Mouse (Mus musculus) gastrocnemius, adult 2 months (tissue): ENCODE measurements at regions not wholly inside any gene's neighbourhood (a gene's known extent, or its start where the extent isn't known, plus 50 kb on each side); places are given as distances from the start of the nearest gene placed in this dataset.
A peak's percentile ranks its signal among the peaks of the same experiment; 100 is the strongest.
"Not testable (repeated sequence)": the region's sequence is repeated elsewhere in the genome, so short reads cannot be mapped to it uniquely, and the experiment has no call there.

ENCODE experiments used
- DNase-seq: peaks from one replicate; pipeline ENCODE4 v3.0.0; 2022
- H3K27ac ChIP-seq: fragments of 200-600 bp; 2 replicates; pipeline ENCODE4 v1.8.1; 2022; ENCODE audit warnings: mild to moderate bottlenecking
- H3K4me3 ChIP-seq: fragments of 200-600 bp; 2 replicates; pipeline ENCODE4 v1.8.1; 2022; ENCODE audit warnings: mild to moderate bottlenecking, moderate library complexity
- intact Hi-C: fragments of 180-260 bp; cut with DNase I; formaldehyde crosslinking; loops from one replicate; pipeline ENCODE4 v1.15.1; 2025

GRCm38 (mm10) chr8:20285523-20285922 is 77.5 kb downstream of the Gm15319 start:
- intact Hi-C loops, H3K4me3 ChIP-seq, DNase-seq, H3K27ac ChIP-seq: not testable (repeated sequence)

GRCm38 (mm10) chr8:20284856-20285255 is 78.2 kb downstream of the Gm15319 start:
- intact Hi-C loops, H3K4me3 ChIP-seq, H3K27ac ChIP-seq: not testable (repeated sequence)
- DNase-seq: peak; percentile 6

GRCm38 (mm10) chr8:20283141-20283540 is 79.9 kb downstream of the Gm15319 start:
- H3K27ac ChIP-seq, DNase-seq, H3K4me3 ChIP-seq, intact Hi-C loops: not testable (repeated sequence)

- H3K4me3 ChIP-seq, DNase-seq, intact Hi-C loops, H3K27ac ChIP-seq: not testable (repeated sequence)
These were observed 81.7 kb downstream of the Gm15319 start for GRCm38 (mm10) chr8:20281201-20281887.

GRCm38 (mm10) chr8:20277701-20278100 is 85.3 kb downstream of the Gm15319 start:
- DNase-seq, H3K27ac ChIP-seq, H3K4me3 ChIP-seq, intact Hi-C loops: not testable (repeated sequence)

GRCm38 (mm10) chr8:20276661-20277060 is 86.3 kb downstream of the Gm15319 start:
- H3K4me3 ChIP-seq, DNase-seq, intact Hi-C loops, H3K27ac ChIP-seq: not testable (repeated sequence)

GRCm38 (mm10) chr8:20273844-20274243 is 89.2 kb downstream of the Gm15319 start:
- H3K4me3 ChIP-seq, intact Hi-C loops, H3K27ac ChIP-seq, DNase-seq: not testable (repeated sequence)

GRCm38 (mm10) chr8:20267520-20268127 is 95.4 kb downstream of the Gm15319 start:
- intact Hi-C loops, H3K27ac ChIP-seq, DNase-seq, H3K4me3 ChIP-seq: not testable (repeated sequence)

GRCm38 (mm10) chr8:20266776-20267175 is 96.2 kb downstream of the Gm15319 start:
- peak; percentile 30 for DNase-seq
- H3K27ac ChIP-seq, H3K4me3 ChIP-seq, intact Hi-C loops: not testable (repeated sequence)

GRCm38 (mm10) chr8:20264612-20265011 is 98.4 kb downstream of the Gm15319 start:
- intact Hi-C loops, DNase-seq, H3K27ac ChIP-seq, H3K4me3 ChIP-seq: not testable (repeated sequence)

- H3K4me3 ChIP-seq, H3K27ac ChIP-seq, intact Hi-C loops, DNase-seq: not testable (repeated sequence)
These were observed 98.9 kb downstream of the Gm15319 start for GRCm38 (mm10) chr8:20264106-20264505.

GRCm38 (mm10) chr8:20262847-20263570 is 100.0 kb downstream of the Gm15319 start:
- H3K27ac ChIP-seq, DNase-seq, H3K4me3 ChIP-seq, intact Hi-C loops: not testable (repeated sequence)

- DNase-seq, H3K4me3 ChIP-seq, intact Hi-C loops, H3K27ac ChIP-seq: not testable (repeated sequence)
These were observed 100.8 kb downstream of the Gm15319 start for GRCm38 (mm10) chr8:20262253-20262652.

- H3K4me3 ChIP-seq, DNase-seq, H3K27ac ChIP-seq, intact Hi-C loops: not testable (repeated sequence)
These were observed 101.4 kb downstream of the Gm15319 start for GRCm38 (mm10) chr8:20261452-20262181.

GRCm38 (mm10) chr8:20261007-20261406 is 102.0 kb downstream of the Gm15319 start:
- H3K4me3 ChIP-seq, intact Hi-C loops, H3K27ac ChIP-seq: not testable (repeated sequence)
- peak; percentile 33 for DNase-seq

GRCm38 (mm10) chr8:20260125-20260640 is 102.8 kb downstream of the Gm15319 start:
- DNase-seq, H3K27ac ChIP-seq, H3K4me3 ChIP-seq: not testable (repeated sequence)

GRCm38 (mm10) chr8:20259662-20260061 is 103.3 kb downstream of the Gm15319 start:
- intact Hi-C loops: not testable (repeated sequence)
- peak; percentile 25 for DNase-seq

More at GRCm38 (mm10) chr8:20260125-20260640, 102.8 kb downstream of the Gm15319 start:
- intact Hi-C loops: not testable (repeated sequence)

More at GRCm38 (mm10) chr8:20259662-20260061, 103.3 kb downstream of the Gm15319 start:
- H3K4me3 ChIP-seq, H3K27ac ChIP-seq: not testable (repeated sequence)
